Mouse (Mus musculus): Measurements from ENCODE around the gene Pid1. TPM values are rescaled to one million over a fixed set of nuclear protein-coding genes. Genes with fewer than 3 reads are reported as not detected.
"Not testable (repeated sequence)": the region's sequence is repeated elsewhere in the genome, so short reads cannot be mapped to it uniquely, and the experiment has no call there.

The Pid1 gene
- polyA plus RNA-seq, 1 experiment from 2014 or later, result 21.4 TPM

- Histone ChIP-seq H3K36me3 (no peaks in the 10 kb centered on the region), H3K9me3 (no peaks in the 10 kb centered on the region), H3K9ac (no peak overlapping the region), H3K4me3 (replicated peaks) (no peak overlapping the region), H3K27ac (no peak overlapping the region), H3K27me3 (replicated peaks) (no peaks in the 10 kb centered on the region), H3K4me1 (no peaks in the 10 kb centered on the region), H3K4me2 (no peak overlapping the region)
- no peak for ATAC-seq (ENCODE audit: insufficient read depth, low FRiP score, low read depth)
- 87% methylated on average over 2 of the region's 2 CpGs for WGBS
Measured at GRCm38 (mm10) chr1:84350262-84350661, 13.7 kb downstream of the Pid1 start.

DNA sequence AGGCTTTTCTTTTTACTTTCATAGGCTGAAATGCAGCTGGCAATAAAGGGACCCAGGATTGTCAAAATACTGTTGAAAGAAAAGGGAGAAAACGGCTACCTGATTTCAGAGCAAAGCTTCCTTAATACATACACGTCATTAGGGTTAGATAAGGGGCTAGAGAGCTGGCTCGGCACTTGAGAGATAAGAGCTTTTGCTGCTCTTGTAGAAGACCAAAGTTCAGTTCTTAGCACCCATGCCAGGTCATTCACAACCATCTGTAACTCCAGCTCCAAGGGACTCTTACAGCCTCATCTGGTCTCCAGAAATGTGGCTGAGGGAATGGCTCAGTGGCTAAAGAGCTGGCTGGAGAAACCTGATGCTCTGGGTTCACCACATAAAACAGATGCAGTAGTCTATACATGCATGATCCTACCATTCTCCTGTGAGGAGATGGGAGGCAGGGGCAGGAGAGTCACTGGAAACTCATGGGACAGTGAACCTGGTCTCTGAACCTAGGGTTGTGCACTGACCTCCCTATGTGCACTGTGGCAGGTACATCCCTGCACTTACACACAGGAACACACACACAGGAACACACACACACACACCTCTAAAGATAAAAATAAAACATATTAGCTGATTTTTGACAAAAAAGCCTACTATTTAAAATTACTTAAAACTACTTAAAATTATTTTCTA is 16.0 kb downstream of the Pid1 start:
- Histone ChIP-seq H3K4me1 (no peaks in the 10 kb centered on the region), H3K27me3 (replicated peaks) (no peaks in the 10 kb centered on the region), H3K4me2 (no peak overlapping the region), H3K9me3 (no peaks in the 10 kb centered on the region), H3K27ac (no peak overlapping the region), H3K4me3 (replicated peaks) (no peak overlapping the region), H3K36me3 (no peaks in the 10 kb centered on the region), H3K9ac (no peak overlapping the region)
- 35% methylated on average over 3 of the region's 3 CpGs for WGBS
- no peak for ATAC-seq (ENCODE audit: insufficient read depth, low FRiP score, low read depth)

GRCm38 (mm10) chr1:84332797-84333196 is 31.2 kb downstream of the Pid1 start:
- ATAC-seq (ENCODE audit: insufficient read depth, low FRiP score, low read depth); H3K4me1 ChIP-seq; H3K4me3 ChIP-seq (replicated peaks); H3K36me3 ChIP-seq; H3K27ac ChIP-seq; H3K9ac ChIP-seq; H3K27me3 ChIP-seq (replicated peaks); H3K9me3 ChIP-seq; H3K4me2 ChIP-seq: not testable (repeated sequence)
- 60% methylated on average over 3 of the region's 3 CpGs for WGBS

- H3K27ac ChIP-seq; H3K27me3 ChIP-seq (replicated peaks); ATAC-seq (ENCODE audit: insufficient read depth, low FRiP score, low read depth); H3K4me2 ChIP-seq; H3K9ac ChIP-seq; H3K4me1 ChIP-seq; H3K4me3 ChIP-seq (replicated peaks); H3K36me3 ChIP-seq; H3K9me3 ChIP-seq: not testable (repeated sequence)
- 82% methylated on average over 12 of the region's 12 CpGs for whole genome bisulfite sequencing
Measured at GRCm38 (mm10) chr1:84331861-84332260, 32.1 kb downstream of the Pid1 start.

GRCm38 (mm10) chr1:84325309-84325708 is 38.7 kb downstream of the Pid1 start:
- WGBS, result 47% methylated on average over 3 of the region's 3 CpGs
- H3K36me3 ChIP-seq, result no peaks in the 10 kb centered on the region
- no peaks in the 10 kb centered on the region for H3K9me3 ChIP-seq
- no peaks in the 10 kb centered on the region for H3K4me1 ChIP-seq
- no peak overlapping the region for H3K9ac ChIP-seq
- no peak overlapping the region for H3K4me3 ChIP-seq (replicated peaks)
- no peaks in the 10 kb centered on the region for H3K27me3 ChIP-seq (replicated peaks)
- no peak overlapping the region for H3K4me2 ChIP-seq
- ATAC-seq (ENCODE audit: insufficient read depth, low FRiP score, low read depth), result no peak
- no peak overlapping the region for H3K27ac ChIP-seq

DNA sequence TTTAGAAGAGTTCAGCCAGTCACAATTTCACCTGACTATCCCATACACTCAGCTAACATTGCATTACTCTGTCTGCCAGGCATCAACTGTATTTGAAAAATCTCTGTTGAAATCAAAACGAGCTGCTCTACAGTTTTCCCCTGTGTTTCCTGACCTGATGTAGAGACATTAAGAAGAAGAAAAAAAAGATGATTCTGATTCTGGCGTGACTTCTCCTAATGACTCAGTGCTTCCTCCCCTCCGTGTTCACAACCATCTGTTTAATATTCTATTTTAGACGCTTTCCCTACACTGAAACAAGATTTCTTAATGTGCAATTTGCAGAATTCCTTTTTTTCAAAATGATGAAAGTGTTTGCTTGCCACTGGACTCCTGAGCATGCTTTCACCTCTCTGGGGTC is 42.7 kb downstream of the Pid1 start:
- H3K36me3 ChIP-seq, result no peaks in the 10 kb centered on the region
- no peaks in the 10 kb centered on the region for H3K4me1 ChIP-seq
- ATAC-seq (ENCODE audit: insufficient read depth, low FRiP score, low read depth), result no peak
- H3K4me3 ChIP-seq (replicated peaks), result no peak overlapping the region
- no peak overlapping the region for H3K9ac ChIP-seq
- no peaks in the 10 kb centered on the region for H3K27me3 ChIP-seq (replicated peaks)
- WGBS, result 49% methylated on average over 4 of the region's 4 CpGs
- no peak overlapping the region for H3K27ac ChIP-seq
- H3K9me3 ChIP-seq, result no peaks in the 10 kb centered on the region
- no peak overlapping the region for H3K4me2 ChIP-seq

- no peak overlapping the region for H3K4me3 ChIP-seq (replicated peaks)
- no peaks in the 10 kb centered on the region for H3K9me3 ChIP-seq
- no peak for ATAC-seq (ENCODE audit: insufficient read depth, low FRiP score, low read depth)
- no peaks in the 10 kb centered on the region for H3K36me3 ChIP-seq
- no peak overlapping the region for H3K27ac ChIP-seq
- H3K4me1 ChIP-seq, result no peaks in the 10 kb centered on the region
- H3K4me2 ChIP-seq, result no peak overlapping the region
- H3K9ac ChIP-seq, result no peak overlapping the region
- H3K27me3 ChIP-seq (replicated peaks), result no peaks in the 10 kb centered on the region
- WGBS, result 71% methylated on average over 1 of the region's 1 CpGs
Measured at GRCm38 (mm10) chr1:84318569-84318968, 45.4 kb downstream of the Pid1 start.

DNA sequence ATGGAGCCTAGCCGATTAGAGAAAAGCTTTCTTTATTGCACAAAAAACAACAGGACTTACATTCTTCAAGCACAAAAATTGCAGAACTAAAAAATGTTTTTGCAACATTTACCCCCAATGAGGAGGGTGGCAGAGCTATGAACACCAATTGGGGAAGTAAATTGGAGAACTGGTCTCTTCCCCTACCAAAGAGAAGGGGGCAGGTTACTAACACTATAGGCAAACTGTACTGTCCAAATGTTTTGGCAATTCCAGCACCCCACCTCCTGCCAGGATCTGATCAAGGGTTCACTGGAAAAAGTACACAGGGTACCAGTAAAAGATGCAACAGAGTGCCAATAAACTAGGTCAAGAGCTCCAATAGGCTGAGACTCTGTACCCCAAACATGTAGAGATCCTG is 46.2 kb downstream of the Pid1 start:
- 100% methylated on average over 1 of the region's 1 CpGs for WGBS

DNA sequence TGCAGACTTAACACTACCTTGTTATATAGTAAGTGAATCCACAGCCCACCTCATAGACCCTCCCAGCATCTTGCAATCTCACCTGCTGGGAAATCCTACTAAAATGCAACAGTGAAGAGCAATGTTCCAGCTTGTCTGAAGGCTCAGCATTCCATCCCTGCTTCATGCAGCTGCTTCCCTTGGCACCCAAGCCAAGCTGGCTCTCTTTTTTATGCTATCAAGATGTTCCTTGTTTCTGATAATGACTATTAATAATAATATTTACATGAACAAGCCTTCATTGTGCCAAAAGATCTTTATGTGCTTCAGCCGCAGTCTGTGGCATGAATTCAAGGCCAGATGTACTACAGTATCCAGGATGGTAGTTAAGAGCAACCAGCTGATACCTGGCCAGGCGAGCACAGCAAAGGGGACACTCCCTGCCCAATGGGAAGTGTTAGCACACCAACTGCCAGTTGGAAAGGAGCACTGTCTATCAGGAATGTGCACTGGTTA is 54.0 kb downstream of the Pid1 start:
- H3K9me3 ChIP-seq, result no peaks in the 10 kb centered on the region

More for the DNA sequence above, 46.2 kb downstream of the Pid1 start:
- ATAC-seq (ENCODE audit: insufficient read depth, low FRiP score, low read depth), result no peak
- Histone ChIP-seq H3K27ac (no peak overlapping the region), H3K4me2 (no peak overlapping the region), H3K9ac (no peak overlapping the region), H3K4me1 (no peaks in the 10 kb centered on the region), H3K9me3 (no peaks in the 10 kb centered on the region), H3K36me3 (no peaks in the 10 kb centered on the region), H3K4me3 (replicated peaks) (no peak overlapping the region), H3K27me3 (replicated peaks) (no peaks in the 10 kb centered on the region)

DNA sequence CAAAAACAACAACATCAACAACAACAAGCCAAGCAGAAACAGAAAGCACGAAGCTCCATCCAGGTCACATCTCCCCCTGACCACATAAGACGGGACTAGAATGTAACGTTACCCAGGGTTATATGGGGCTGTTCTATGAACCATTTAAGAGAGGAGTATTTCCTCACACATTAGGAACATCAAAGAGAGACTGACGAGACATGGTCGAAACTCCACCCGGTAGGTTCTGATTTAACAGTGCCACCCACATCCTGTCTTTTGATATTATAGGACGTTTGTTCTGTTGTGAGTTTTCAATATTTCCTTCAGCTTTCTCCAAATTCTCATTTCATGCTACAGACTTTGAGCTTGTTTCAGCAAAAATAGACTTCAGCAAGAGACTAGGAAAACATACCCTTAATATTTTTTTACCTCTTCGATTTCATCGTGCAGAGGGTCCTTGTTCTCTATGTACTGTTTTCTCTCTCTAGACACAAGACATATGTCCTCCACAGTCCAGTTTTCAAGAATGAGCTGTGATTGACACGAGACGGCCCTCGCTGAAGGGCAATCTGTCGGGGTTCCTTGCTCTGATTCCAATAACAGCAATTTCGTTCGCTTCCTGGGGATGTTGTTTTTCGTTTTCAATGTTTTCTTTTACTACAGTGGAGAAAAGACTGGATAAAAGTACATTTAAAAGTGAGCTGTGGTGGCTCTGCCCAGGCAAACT is 58.1 kb downstream of the Pid1 start:
- Histone ChIP-seq H3K9ac (no peak overlapping the region), H3K4me2 (no peak overlapping the region), H3K27ac (no peak overlapping the region), H3K36me3 (no peaks in the 10 kb centered on the region), H3K4me3 (replicated peaks) (no peak overlapping the region), H3K9me3 (no peaks in the 10 kb centered on the region), H3K4me1 (no peaks in the 10 kb centered on the region), H3K27me3 (replicated peaks) (no peaks in the 10 kb centered on the region)
- ATAC-seq (ENCODE audit: insufficient read depth, low FRiP score, low read depth), result no peak
- 83% methylated on average over 16 of the region's 16 CpGs for whole genome bisulfite sequencing

More for the DNA sequence above, 54.0 kb downstream of the Pid1 start:
- no peak for ATAC-seq (ENCODE audit: insufficient read depth, low FRiP score, low read depth)
- H3K9ac ChIP-seq, result no peak overlapping the region
- no peak overlapping the region for H3K4me3 ChIP-seq (replicated peaks)
- no peak overlapping the region for H3K27ac ChIP-seq
- H3K4me2 ChIP-seq, result no peak overlapping the region
- H3K36me3 ChIP-seq, result no peaks in the 10 kb centered on the region
- no peaks in the 10 kb centered on the region for H3K4me1 ChIP-seq
- no peaks in the 10 kb centered on the region for H3K27me3 ChIP-seq (replicated peaks)
- WGBS, result 67% methylated on average over 2 of the region's 2 CpGs

DNA sequence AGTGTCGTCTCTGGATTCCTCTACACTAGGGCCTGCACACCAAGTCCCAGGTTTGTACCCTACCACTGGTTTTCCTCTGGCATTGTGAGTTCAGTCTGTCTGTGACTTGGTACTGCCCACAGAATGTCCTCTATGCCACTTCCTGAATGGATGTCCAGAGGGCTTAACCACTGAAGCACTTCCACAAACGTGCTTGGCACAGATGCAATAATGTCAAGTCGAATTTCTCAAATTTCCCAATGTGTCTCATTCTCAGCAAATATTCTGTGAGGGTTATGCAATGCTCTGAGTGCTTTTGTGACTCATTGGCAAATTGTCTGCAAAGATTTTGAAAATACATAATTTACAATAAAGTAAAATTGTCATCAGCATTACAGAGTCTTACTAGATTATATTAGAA is 61.2 kb downstream of the Pid1 start:
- no peak overlapping the region for H3K4me3 ChIP-seq (replicated peaks)
- H3K4me1 ChIP-seq, result no peaks in the 10 kb centered on the region
- no peaks in the 10 kb centered on the region for H3K27me3 ChIP-seq (replicated peaks)
- no peak overlapping the region for H3K4me2 ChIP-seq
- no peak overlapping the region for H3K9ac ChIP-seq
- no peak for ATAC-seq (ENCODE audit: insufficient read depth, low FRiP score, low read depth)
- WGBS, result 62% methylated on average over 3 of the region's 3 CpGs
- no peaks in the 10 kb centered on the region for H3K9me3 ChIP-seq
- no peaks in the 10 kb centered on the region for H3K36me3 ChIP-seq
- H3K27ac ChIP-seq, result no peak overlapping the region

DNA sequence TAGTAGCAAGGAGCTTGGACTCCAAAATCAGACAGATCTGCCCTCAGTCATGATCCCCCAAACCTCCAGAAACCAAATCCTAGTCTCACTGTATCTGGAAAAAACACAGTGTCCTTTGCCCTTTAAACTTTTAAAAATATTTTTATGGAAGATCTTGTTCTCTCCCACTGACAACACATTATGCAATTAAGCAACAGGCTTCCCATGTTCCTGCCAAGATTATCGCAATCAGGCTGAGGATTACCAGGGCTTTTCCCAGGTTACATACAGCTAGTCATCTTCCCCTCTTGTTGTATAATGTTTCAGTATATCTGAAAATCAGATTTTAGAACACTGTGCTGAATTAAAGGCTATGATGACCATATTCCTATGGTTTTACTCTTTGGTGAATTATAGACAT is 64.3 kb downstream of the Pid1 start:
- Histone ChIP-seq H3K4me2 (no peak overlapping the region), H3K36me3 (no peaks in the 10 kb centered on the region)
- WGBS, result 85% methylated on average over 1 of the region's 1 CpGs

More for the DNA sequence above, 64.3 kb downstream of the Pid1 start:
- H3K27ac ChIP-seq, result no peak overlapping the region
- no peak overlapping the region for H3K4me3 ChIP-seq (replicated peaks)
- H3K4me1 ChIP-seq, result no peaks in the 10 kb centered on the region
- H3K27me3 ChIP-seq (replicated peaks), result no peaks in the 10 kb centered on the region
- H3K9me3 ChIP-seq, result no peaks in the 10 kb centered on the region
- no peak for ATAC-seq (ENCODE audit: insufficient read depth, low FRiP score, low read depth)
- H3K9ac ChIP-seq, result no peak overlapping the region
